Comparison of ENCODE assay signal across 14 mouse cellular contexts in the genomic region with DNA sequence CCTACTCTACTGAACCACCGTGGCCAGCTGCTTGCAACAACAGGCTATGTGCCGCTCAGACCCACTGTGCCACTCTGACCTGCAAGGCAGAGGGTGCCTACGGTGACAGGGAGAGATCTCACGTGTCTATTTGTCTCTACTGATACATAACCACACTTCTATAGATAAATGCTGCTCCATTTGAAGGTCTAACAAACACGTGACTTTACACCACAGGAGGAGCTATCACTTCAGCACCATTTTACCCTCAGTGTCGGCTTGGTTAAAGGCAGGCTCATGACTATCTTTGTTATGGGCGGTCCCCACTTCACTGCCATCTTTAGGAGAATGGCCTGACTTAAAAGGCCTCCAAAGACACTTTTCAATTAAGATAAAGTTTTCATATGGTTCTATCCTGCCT. TPM values are rescaled to one million over a fixed set of nuclear protein-coding genes. Genes with fewer than 3 reads are reported as not detected.
DNase-seq lines count a peak whose midpoint lies in the region; ATAC-seq and TF ChIP-seq lines count a peak whose summit lies in the region.
"Had no signal": no experiment of that assay in that cellular context is flagged by ENCODE, and none has a peak within 500 bp of the region (broad histone marks: within the 10 kb centered on the region; RNA-seq: fewer than 3 reads in every experiment).

No protein-coding gene starts in this region.

- H3K9me3 ChIP-seq in limb, embryonic 14.5 days (ENCODE audit: control insufficient read depth, low read length) = no peaks in the 10 kb centered on the region
- no peaks in the 10 kb centered on the region for H3K9me3 ChIP-seq in limb, embryonic 10.5 days (replicated peaks)
- no peaks in the 10 kb centered on the region for H3K9me3 ChIP-seq in MEL (replicated peaks; ENCODE audit: insufficient read depth, low read length)
- H3K9me3 ChIP-seq in liver, embryonic 16.5 days (replicated peaks; ENCODE audit: control insufficient read depth, low read length) = no peaks in the 10 kb centered on the region
- H3K9me3 ChIP-seq: forebrain, embryonic 15.5 days had no signal

- H3K79me2 ChIP-seq in MEL (ENCODE audit: control insufficient read depth, insufficient read depth, low read length, poor library complexity) = no peaks in the 10 kb centered on the region

- H3K4me3 ChIP-seq in limb, embryonic 14.5 days (replicated peaks; ENCODE audit: low read length) = no peak overlapping the region
- no peak overlapping the region for H3K4me3 ChIP-seq in limb, embryonic 10.5 days
- no peak overlapping the region for H3K4me3 ChIP-seq in MEL (ENCODE audit: control insufficient read depth in 1 of 2, insufficient read depth in 1 of 2, low read depth in 2 of 2, low read length in 2 of 2)
- H3K4me3 ChIP-seq in liver, embryonic 16.5 days (ENCODE audit: low read depth, low read length) = no peak overlapping the region
- H3K4me3 ChIP-seq: forebrain, embryonic 15.5 days had no signal

- no peak overlapping the region for H3K27ac ChIP-seq in limb, embryonic 14.5 days (replicated peaks; ENCODE audit: low read depth, low read length)
- no peak overlapping the region for H3K27ac ChIP-seq in limb, embryonic 10.5 days
- no peak overlapping the region for H3K27ac ChIP-seq in MEL (ENCODE audit: control insufficient read depth, low read depth, low read length)
- H3K27ac ChIP-seq in liver, embryonic 16.5 days (ENCODE audit: low read length) = no peak overlapping the region
- H3K27ac ChIP-seq: forebrain, embryonic 15.5 days; hindbrain, postnatal 0 days had no signal

- TF ChIP-seq CTCF in MEL (IDR thresholded peaks at IDR 0.05 in 2 of 3, conservative IDR thresholded peaks at IDR 0.05 in 1 of 3; ENCODE audit: control insufficient read depth in 1 of 3, insufficient read depth in 1 of 3, low read depth in 2 of 3, low read length in 3 of 3, poor library complexity in 1 of 3, severe bottlenecking in 1 of 3) = no peak

- H3K4me1 ChIP-seq in limb, embryonic 14.5 days (ENCODE audit: control insufficient read depth, insufficient read depth, low read length) = no peaks in the 10 kb centered on the region
- H3K4me1 ChIP-seq in limb, embryonic 10.5 days = peaks cover 5% of the 10 kb centered on the region; the same call in 1 of the 2 replicates
- peaks cover 0 to 14% of the 10 kb centered on the region in 2 experiments; a peak in 3 of 4 replicates for H3K4me1 ChIP-seq in MEL (ENCODE audit: control insufficient read depth in 1 of 2, insufficient read depth in 2 of 2, low read length in 2 of 2)
- peaks cover 19% of the 10 kb centered on the region for H3K4me1 ChIP-seq in liver, embryonic 16.5 days (ENCODE audit: control insufficient read depth, low read depth, low read length)
- H3K4me1 ChIP-seq: forebrain, embryonic 15.5 days had no signal

- H3K4me2 ChIP-seq in limb, embryonic 14.5 days (replicated peaks; ENCODE audit: low read depth, low read length, severe bottlenecking) = no peak overlapping the region
- H3K4me2 ChIP-seq in liver, embryonic 16.5 days (ENCODE audit: low read depth, low read length) = no peak overlapping the region
- H3K4me2 ChIP-seq: forebrain, embryonic 15.5 days had no signal

- H3K9ac ChIP-seq in limb, embryonic 14.5 days (ENCODE audit: low read depth, low read length, severe bottlenecking) = no peak overlapping the region
- H3K9ac ChIP-seq in MEL (ENCODE audit: control insufficient read depth, low read depth, low read length, poor library complexity, severe bottlenecking) = no peak overlapping the region
- H3K9ac ChIP-seq in liver, embryonic 16.5 days (ENCODE audit: low read depth, low read length) = no peak overlapping the region
- H3K9ac ChIP-seq: forebrain, embryonic 15.5 days had no signal

- peak; percentile 47 to 57; a peak in 3 of 4 replicates for TF ChIP-seq EP300 in MEL (IDR thresholded peaks at IDR 0.05; ENCODE audit: low read depth in 1 of 2, low read length in 2 of 2)

- no peak for ATAC-seq in limb, embryonic 14.5 days (ENCODE audit: low FRiP score, low read depth)
- ATAC-seq in liver, embryonic 16.5 days (ENCODE audit: low read depth) = peak; percentile 45
- no peak for ATAC-seq in frontal cortex, adult (ENCODE audit: low TSS enrichment)
- ATAC-seq: forebrain, embryonic 15.5 days; hindbrain, postnatal 0 days had no signal

- H3K27me3 ChIP-seq in limb, embryonic 14.5 days (ENCODE audit: control insufficient read depth, insufficient read depth, low read length) = no peaks in the 10 kb centered on the region
- H3K27me3 ChIP-seq in limb, embryonic 10.5 days (ENCODE audit: low read depth, poor library complexity, severe bottlenecking) = no peaks in the 10 kb centered on the region
- H3K27me3 ChIP-seq in MEL (ENCODE audit: control insufficient read depth in 1 of 2, insufficient read depth in 2 of 2, low read length in 2 of 2) = no peaks in the 10 kb centered on the region
- no peaks in the 10 kb centered on the region for H3K27me3 ChIP-seq in liver, embryonic 16.5 days (ENCODE audit: control insufficient read depth, insufficient read depth, low read depth, low read length)
- H3K27me3 ChIP-seq: forebrain, embryonic 15.5 days had no signal

- no peaks in the 10 kb centered on the region for H3K36me3 ChIP-seq in limb, embryonic 14.5 days (ENCODE audit: control insufficient read depth, insufficient read depth, low read length)
- H3K36me3 ChIP-seq in limb, embryonic 10.5 days = no peaks in the 10 kb centered on the region
- H3K36me3 ChIP-seq in MEL (ENCODE audit: control insufficient read depth in 1 of 2, insufficient read depth in 2 of 2, low read length in 2 of 2) = peaks cover 0 to 8% of the 10 kb centered on the region in 2 experiments; a peak in 1 of 4 replicates
- no peaks in the 10 kb centered on the region for H3K36me3 ChIP-seq in liver, embryonic 16.5 days (ENCODE audit: control insufficient read depth, insufficient read depth)
- H3K36me3 ChIP-seq: forebrain, embryonic 15.5 days had no signal

- no peak for TF ChIP-seq RAD21 in MEL (IDR thresholded peaks at IDR 0.05; ENCODE audit: low read depth, low read length)

- 22% methylated on average over 7 of the region's 7 CpGs for WGBS in limb, embryonic 14.5 days
- WGBS in limb, embryonic 10.5 days = 30% methylated on average over 7 of the region's 7 CpGs
- 10% methylated on average over 7 of the region's 7 CpGs for WGBS in liver, embryonic 16.5 days (ENCODE audit: insufficient replicate concordance)

- TF ChIP-seq POLR2A in limb, embryonic 14.5 days (IDR thresholded peaks at IDR 0.05; ENCODE audit: borderline replicate concordance, extremely low read depth, insufficient read depth, insufficient read length) = no peak
- no peak for TF ChIP-seq POLR2A in MEL (IDR thresholded peaks at IDR 0.05; ENCODE audit: control insufficient read depth in 1 of 2, insufficient read depth in 1 of 2, low read depth in 1 of 2, low read length in 2 of 2, poor library complexity in 1 of 2)

- peak; percentile 63 for DNase-seq in limb, embryonic 14.5 days (ENCODE audit: low spot score)
- no peak for DNase-seq in limb, embryonic 10.5 days (ENCODE audit: low spot score)
- DNase-seq in MEL (ENCODE audit: low read depth, low spot score) = peak; percentile 91
- peak; percentile 54 for DNase-seq in embryo, embryonic 11 days
- no peak for DNase-seq in layer of hippocampus, postnatal 14 days (ENCODE audit: low spot score in 2 of 2)
- DNase-seq: lung, adult 2 months; right cerebral cortex, postnatal 4 days had no signal

RNA-seq across cellular contexts. Expression of a gene that starts 7.0 kb away (rescaled TPM):
- polyA plus RNA-seq in limb, embryonic 14.5 days (2012; rRNA removed) = 22.4 and 27.8 TPM in 2 replicates
- polyA plus RNA-seq in limb, embryonic 14.5 days (2014; fragmentation: Nextera tagmentation; extraction: Ambion mirVana) = 43.2 and 45.8 TPM in 2 replicates
- polyA plus RNA-seq in limb, embryonic 10.5 days (2016; fragmentation: Nextera tagmentation; extraction: Ambion mirVana) = 78.4 and 80.2 TPM in 2 replicates
- 22.1 and 23.6 TPM in 2 replicates for total RNA-seq in MEL (2012; rRNA removed)
- 10 to 100 TPM in 1 of 2 experiments, not detected in 1; 26.8 TPM for polyA plus RNA-seq in MEL (2012; ENCODE audit: insufficient read depth in 1 of 2, insufficient read length in 2 of 2, low read depth in 1 of 2, low replicate concordance in 2 of 2, missing spikeins in 1 of 2)
- 36.8 and 38.6 TPM in 2 replicates for polyA plus RNA-seq in liver, embryonic 16.5 days (2015; fragmentation: Nextera tagmentation; extraction: Ambion mirVana)
- 10 to 100 TPM; 57.0 to 59.4 TPM for total RNA-seq in layer of hippocampus, postnatal 14 days (2021)

RNA-seq across cellular contexts. Expression of a gene that starts 11.3 kb away (rescaled TPM):
- 0.12 TPM in 1 of 2 replicates, not detected in the other for polyA plus RNA-seq in limb, embryonic 14.5 days (2012; rRNA removed)
- not detected in 2 replicates for polyA plus RNA-seq in limb, embryonic 14.5 days (2014; fragmentation: Nextera tagmentation; extraction: Ambion mirVana)
- polyA plus RNA-seq in limb, embryonic 10.5 days (2016; fragmentation: Nextera tagmentation; extraction: Ambion mirVana) = not detected in 2 replicates
- total RNA-seq in MEL (2012; rRNA removed) = not detected in 2 replicates
- polyA plus RNA-seq in MEL (2012; ENCODE audit: insufficient read depth in 1 of 2, insufficient read length in 2 of 2, low read depth in 1 of 2, low replicate concordance in 2 of 2, missing spikeins in 1 of 2) = not detected
- not detected in 2 replicates for polyA plus RNA-seq in liver, embryonic 16.5 days (2015; fragmentation: Nextera tagmentation; extraction: Ambion mirVana)
- not detected for total RNA-seq in layer of hippocampus, postnatal 14 days (2021)
- total RNA-seq: hindbrain, postnatal 0 days; layer of hippocampus, postnatal 10 days; midbrain, postnatal 0 days had no signal
- polyA plus RNA-seq: cortical plate, adult 2 months; forebrain, embryonic 15.5 days; hindbrain, postnatal 0 days; lung, adult 2 months; midbrain, postnatal 0 days had no signal

RNA-seq across cellular contexts. Expression of a gene that starts 27.5 kb away (rescaled TPM):
- polyA plus RNA-seq in limb, embryonic 14.5 days (2012; rRNA removed) = 0.01 TPM in 2 replicates
- 0.06 TPM in 1 of 2 replicates, not detected in the other for polyA plus RNA-seq in limb, embryonic 14.5 days (2014; fragmentation: Nextera tagmentation; extraction: Ambion mirVana)
- 0.05 TPM in 1 of 2 replicates, not detected in the other for polyA plus RNA-seq in limb, embryonic 10.5 days (2016; fragmentation: Nextera tagmentation; extraction: Ambion mirVana)
- not detected in 2 replicates for total RNA-seq in MEL (2012; rRNA removed)
- polyA plus RNA-seq in MEL (2012; ENCODE audit: insufficient read depth in 1 of 2, insufficient read length in 2 of 2, low read depth in 1 of 2, low replicate concordance in 2 of 2, missing spikeins in 1 of 2) = under 1 TPM in 1 of 2 experiments, not detected in 1; 0.03 TPM
- 0.12 TPM in 1 of 2 replicates, not detected in the other for polyA plus RNA-seq in liver, embryonic 16.5 days (2015; fragmentation: Nextera tagmentation; extraction: Ambion mirVana)
- total RNA-seq in layer of hippocampus, postnatal 14 days (2021) = under 1 TPM; 0.12 to 0.26 TPM
- total RNA-seq: hindbrain, postnatal 0 days; midbrain, postnatal 0 days had no signal
- polyA plus RNA-seq: lung, adult 2 months; midbrain, postnatal 0 days had no signal

RNA-seq across cellular contexts. Expression of a gene that starts 29.5 kb away (rescaled TPM):
- polyA plus RNA-seq in limb, embryonic 14.5 days (2012; rRNA removed) = 0.04 TPM in 2 replicates
- 0.08 TPM in 1 of 2 replicates, not detected in the other for polyA plus RNA-seq in limb, embryonic 14.5 days (2014; fragmentation: Nextera tagmentation; extraction: Ambion mirVana)
- polyA plus RNA-seq in limb, embryonic 10.5 days (2016; fragmentation: Nextera tagmentation; extraction: Ambion mirVana) = not detected in 2 replicates
- not detected in 2 replicates for total RNA-seq in MEL (2012; rRNA removed)
- polyA plus RNA-seq in MEL (2012; ENCODE audit: insufficient read depth in 1 of 2, insufficient read length in 2 of 2, low read depth in 1 of 2, low replicate concordance in 2 of 2, missing spikeins in 1 of 2) = not detected
- not detected in 2 replicates for polyA plus RNA-seq in liver, embryonic 16.5 days (2015; fragmentation: Nextera tagmentation; extraction: Ambion mirVana)
- under 1 TPM in 1 of 2 experiments, not detected in 1; 0.18 TPM for total RNA-seq in layer of hippocampus, postnatal 14 days (2021)
- polyA plus RNA-seq: forebrain, embryonic 15.5 days; hindbrain, postnatal 0 days; lung, adult 2 months; midbrain, postnatal 0 days had no signal

RNA-seq across cellular contexts. Expression of a gene that starts 48.9 kb away (rescaled TPM):
- 0.03 TPM in 2 replicates for polyA plus RNA-seq in limb, embryonic 14.5 days (2012; rRNA removed)
- polyA plus RNA-seq in limb, embryonic 14.5 days (2014; fragmentation: Nextera tagmentation; extraction: Ambion mirVana) = not detected in 2 replicates
- not detected in 2 replicates for polyA plus RNA-seq in limb, embryonic 10.5 days (2016; fragmentation: Nextera tagmentation; extraction: Ambion mirVana)
- total RNA-seq in MEL (2012; rRNA removed) = not detected in 2 replicates
- not detected for polyA plus RNA-seq in MEL (2012; ENCODE audit: insufficient read depth in 1 of 2, insufficient read length in 2 of 2, low read depth in 1 of 2, low replicate concordance in 2 of 2, missing spikeins in 1 of 2)
- polyA plus RNA-seq in liver, embryonic 16.5 days (2015; fragmentation: Nextera tagmentation; extraction: Ambion mirVana) = 0.02 TPM in 1 of 2 replicates, not detected in the other
- total RNA-seq in layer of hippocampus, postnatal 14 days (2021) = not detected
- total RNA-seq: hindbrain, postnatal 0 days; layer of hippocampus, postnatal 10 days; midbrain, postnatal 0 days had no signal
- polyA plus RNA-seq: forebrain, embryonic 15.5 days; hindbrain, postnatal 0 days; lung, adult 2 months; midbrain, postnatal 0 days had no signal

Comparison
In these comparisons a context has a peak if more than half of its experiments do, and no peak if none do; other contexts are left out.
1. DNase-seq: peak in limb, embryonic 14.5 days (single experiment), MEL (single experiment) and embryo, embryonic 11 days (single experiment); none in limb, embryonic 10.5 days (single experiment) and layer of hippocampus, postnatal 14 days (0 of 2).